Mouse (Mus musculus) heart, adult 2 months (tissue): ENCODE measurements at regions not wholly inside any gene's neighbourhood (a gene's known extent, or its start where the extent isn't known, plus 50 kb on each side); places are given as distances from the start of the nearest gene placed in this dataset.

ENCODE experiments used
- CTCF ChIP-seq: fragments of 200-600 bp; IDR thresholded peaks from 2 replicates; pipeline ENCODE4 v1.8.1; 2022; ENCODE audit warnings: antibody characterized with exemption, mild to moderate bottlenecking, moderate library complexity
- POLR2A ChIP-seq: fragments of 200-500 bp; IDR thresholded peaks from 2 replicates; pipeline ENCODE4 v1.6.1; 2011; ENCODE audit warnings: mild to moderate bottlenecking, low read depth, low read length, control low read depth; ENCODE audit not compliant: insufficient read depth

GRCm38 (mm10) chr16:87802317-87802716 is 103.6 kb downstream of the Bach1 start:
- no peak for TF ChIP-seq POLR2A
- TF ChIP-seq CTCF: no peak
